Mouse (Mus musculus) right cerebral cortex, postnatal 36 days (tissue): ENCODE measurements at regions not wholly inside any gene's neighbourhood (a gene's known extent, or its start where the extent isn't known, plus 50 kb on each side); places are given as distances from the start of the nearest gene placed in this dataset.

Source experiments
- DNase-seq, 2 experiments: peaks; one replicate each; pipeline ENCODE4 v3.0.0; 2022; ENCODE audit warnings: low spot score in 2 of 2, mixed read lengths in 1 of 2

DNA sequence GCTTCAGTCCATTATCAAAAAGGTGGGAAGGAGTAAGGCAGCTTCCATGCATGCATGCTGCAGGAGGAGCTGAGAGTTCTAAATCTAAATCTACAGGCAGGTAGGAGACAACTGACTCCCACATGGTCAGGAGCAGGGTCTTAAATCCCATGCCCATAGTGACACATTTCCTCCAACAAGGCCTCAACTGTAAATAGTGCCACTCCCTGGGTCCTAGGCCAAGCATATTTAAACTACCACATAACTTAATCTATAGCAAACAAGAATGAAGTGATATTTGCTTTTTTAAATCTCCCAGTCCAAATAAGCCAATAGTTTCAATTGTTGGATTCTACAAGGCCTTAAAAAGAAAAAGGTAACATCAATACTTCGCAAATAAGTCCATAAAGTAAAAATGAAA, 1345.4 kb upstream of the Dsel start:
- no peak for DNase-seq

DNA sequence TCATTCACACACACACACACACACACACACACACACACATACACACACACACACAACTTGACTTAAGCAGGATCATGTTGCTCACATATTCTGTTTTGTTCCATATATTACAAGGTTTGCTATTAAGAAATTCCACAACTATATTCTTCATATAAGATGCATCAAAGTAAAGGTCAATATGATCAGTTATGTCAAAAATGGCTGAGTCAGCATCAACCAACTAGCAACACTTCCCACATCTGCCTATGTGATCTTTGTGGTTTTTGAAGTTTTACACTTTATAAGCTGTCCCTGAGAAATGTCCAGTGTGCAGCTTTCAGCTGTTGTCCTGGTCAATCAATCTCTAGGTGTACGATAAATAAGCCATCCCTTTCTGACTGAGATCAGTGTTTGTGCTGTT, 1339.3 kb upstream of the Dsel start:
- DNase-seq: no peak

- DNase-seq: no peak
Observed at GRCm38 (mm10) chr1:113194116-113194812, 1329.5 kb upstream of the Dsel start.

- DNase-seq: no peak
Observed at GRCm38 (mm10) chr1:113163173-113163572, 1298.5 kb upstream of the Dsel start.
